In genomic region chr1:90501373-90501772, GRCm38 (mm10) we compare ENCODE assay signal across 18 mouse cellular contexts.
"Had no signal": no experiment of that assay in that cellular context is flagged by ENCODE, and none has a peak within 500 bp of the region (broad histone marks: within the 10 kb centered on the region; RNA-seq: fewer than 3 reads in every experiment).

No protein-coding gene starts in this region.

- H3K4me3 ChIP-seq: midbrain, embryonic 12.5 days; myocyte; neural tube, embryonic 13.5 days; neural tube, embryonic 15.5 days had no signal

- H3K4me2 ChIP-seq: lung, embryonic 14.5 days; midbrain, embryonic 12.5 days; neural tube, embryonic 13.5 days; neural tube, embryonic 15.5 days had no signal

- ATAC-seq: midbrain, embryonic 16.5 days had no signal

- H3K27me3 ChIP-seq: midbrain, embryonic 12.5 days; neural tube, embryonic 13.5 days; neural tube, embryonic 15.5 days had no signal

- H3K36me3 ChIP-seq: midbrain, embryonic 12.5 days; neural tube, embryonic 13.5 days; neural tube, embryonic 15.5 days had no signal

- H3K9me3 ChIP-seq: neural tube, embryonic 15.5 days had no signal

- H3K9ac ChIP-seq: lung, embryonic 14.5 days; midbrain, embryonic 12.5 days; neural tube, embryonic 13.5 days; neural tube, embryonic 15.5 days had no signal

- DNase-seq: lung, adult 18-20 months; lung, embryonic 14.5 days; lung, postnatal 10 days; lung, postnatal 4 days; midbrain, embryonic 14.5 days; retina, postnatal 1 day; right cerebral cortex, adult 18-20 months; right cerebral cortex, postnatal 25 days; right cerebral cortex, postnatal 4 days; spleen, adult 18-20 months; thymus, adult 18-20 months; thymus, postnatal 14 days; thymus, postnatal 36 days had no signal

- H3K27ac ChIP-seq: midbrain, embryonic 12.5 days; neural tube, embryonic 13.5 days; neural tube, embryonic 15.5 days had no signal
